Mouse (Mus musculus) heart, embryonic 13.5 days (tissue): ENCODE measurements around the gene Ssh3. TPM values are rescaled to one million over a fixed set of nuclear protein-coding genes. Genes with fewer than 3 reads are reported as not detected.

Source experiments
- ATAC-seq: fragments of 200-750 bp; cut with Nextera tagmentation; 2 replicates; pipeline ENCODE4 v1.8.0; 2017; ENCODE audit warnings: moderate TSS enrichment; ENCODE audit not compliant: insufficient number of reproducible peaks, low FRiP score, low TSS enrichment; ENCODE audit errors: extremely low read depth
- H3K27ac ChIP-seq: fragments of 300-500 bp; sonication (generic); replicated peaks from 2 replicates; pipeline ENCODE4 v1.5.1; 2015; ENCODE audit warnings: moderate library complexity, mild to moderate bottlenecking, inconsistent platforms
- H3K27me3 ChIP-seq: fragments of 300-500 bp; sonication (generic); replicated peaks from 2 replicates; pipeline ENCODE4 v1.6.1; 2015; ENCODE audit warnings: mild to moderate bottlenecking, inconsistent platforms
- H3K36me3 ChIP-seq: fragments of 300-500 bp; sonication (generic); 2 replicates; pipeline ENCODE4 v1.6.1; 2015; ENCODE audit warnings: mild to moderate bottlenecking, inconsistent platforms
- H3K4me1 ChIP-seq: fragments of 300-500 bp; sonication (generic); 2 replicates; pipeline ENCODE4 v1.6.1; 2015; ENCODE audit warnings: inconsistent platforms
- H3K4me2 ChIP-seq: fragments of 300-500 bp; sonication (generic); 2 replicates; pipeline ENCODE4 v1.6.1; 2015; ENCODE audit warnings: inconsistent platforms, mild to moderate bottlenecking, moderate library complexity
- H3K4me3 ChIP-seq: fragments of 300-500 bp; sonication (generic); 2 replicates; pipeline ENCODE4 v1.5.1; 2015; ENCODE audit warnings: moderate library complexity, mild to moderate bottlenecking, inconsistent platforms
- H3K9ac ChIP-seq: fragments of 300-500 bp; sonication (generic); 2 replicates; pipeline ENCODE4 v1.6.1; 2015; ENCODE audit warnings: inconsistent platforms, mild to moderate bottlenecking, moderate library complexity
- H3K9me3 ChIP-seq: fragments of 300-500 bp; sonication (generic); 2 replicates; pipeline ENCODE4 v1.6.1; 2016; ENCODE audit warnings: inconsistent platforms
- WGBS: fragments of 180-500 bp; shearing (Covaris S2); methylation state at CpG from one replicate; pipeline ENCODE4 v1.1.7; 2015; ENCODE audit warnings: mixed read lengths; 5-methylcytosine and 5-hydroxymethylcytosine counted together
- polyA plus RNA-seq: library from polyadenylated mRNA; unstranded; fragments of >200 nt; fragmentation: Nextera tagmentation; extraction: Ambion mirVana; gene quantifications from 2 replicates; pipeline ENCODE4 v1.2.1, GENCODE M21; 2015

Gene Ssh3
- polyA plus RNA-seq, 1 experiment from 2014 or later = 5.0 TPM

GRCm38 (mm10) chr19:4294381-4295097 lies 25.6 kb upstream of the Ssh3 start:
- 58% methylated on average over 14 of the region's 14 CpGs for WGBS
- no peak overlapping the region for H3K9ac ChIP-seq
- H3K4me3 ChIP-seq = no peak overlapping the region
- H3K9me3 ChIP-seq = no peaks in the 10 kb centered on the region
- H3K4me1 ChIP-seq = peaks cover 21% of the 10 kb centered on the region; the same call in 1 of the 2 replicates
- peak overlapping the region; percentile 58 for H3K27ac ChIP-seq
- H3K27me3 ChIP-seq = no peaks in the 10 kb centered on the region
- no peak for ATAC-seq
- H3K4me2 ChIP-seq = peak overlapping the region; percentile 7; the same call in 1 of the 2 replicates
- H3K36me3 ChIP-seq = peaks cover 55% of the 10 kb centered on the region

- ATAC-seq = no peak
- no peak overlapping the region for H3K9ac ChIP-seq
Observed at GRCm38 (mm10) chr19:4291161-4291560, 22.2 kb upstream of the Ssh3 start.

GRCm38 (mm10) chr19:4290749-4291148 lies 21.8 kb upstream of the Ssh3 start:
- WGBS = 69% methylated on average over 15 of the region's 15 CpGs
- Histone ChIP-seq H3K36me3 (peaks cover 78% of the 10 kb centered on the region), H3K4me3 (no peak overlapping the region), H3K9me3 (no peaks in the 10 kb centered on the region), H3K4me2 (no peak overlapping the region), H3K9ac (no peak overlapping the region), H3K27ac (no peak overlapping the region), H3K4me1 (peaks cover 4% of the 10 kb centered on the region; the same call in 1 of the 2 replicates), H3K27me3 (no peaks in the 10 kb centered on the region)
- ATAC-seq = no peak

More at GRCm38 (mm10) chr19:4291161-4291560, 22.2 kb upstream of the Ssh3 start:
- Histone ChIP-seq H3K4me1 (peaks cover 4% of the 10 kb centered on the region; the same call in 1 of the 2 replicates), H3K9me3 (no peaks in the 10 kb centered on the region), H3K27me3 (no peaks in the 10 kb centered on the region), H3K36me3 (peaks cover 75% of the 10 kb centered on the region), H3K27ac (no peak overlapping the region), H3K4me3 (no peak overlapping the region), H3K4me2 (no peak overlapping the region)
- WGBS = 89% methylated on average over 11 of the region's 11 CpGs

- peak overlapping the region; percentile 71 for H3K4me2 ChIP-seq
- H3K4me1 ChIP-seq = peaks cover 13% of the 10 kb centered on the region; the same call in 1 of the 2 replicates
- ATAC-seq = no peak
- H3K9ac ChIP-seq = peak overlapping the region; percentile 74
- H3K36me3 ChIP-seq = peaks cover 38% of the 10 kb centered on the region
- WGBS = 49% methylated on average over 7 of the region's 7 CpGs
- H3K27ac ChIP-seq = no peak overlapping the region
- H3K4me3 ChIP-seq = peak overlapping the region; percentile 54
- H3K9me3 ChIP-seq = no peaks in the 10 kb centered on the region
- peaks cover 16% of the 10 kb centered on the region for H3K27me3 ChIP-seq
Observed at GRCm38 (mm10) chr19:4283653-4284052, 14.7 kb upstream of the Ssh3 start.

- Histone ChIP-seq H3K27me3 (peaks cover 16% of the 10 kb centered on the region), H3K27ac (no peak within 1 kb of the TSS), H3K4me2 (peak within 1 kb of the TSS; percentile 71), H3K9ac (peak within 1 kb of the TSS; percentile 74), H3K36me3 (peaks cover 32% of the 10 kb centered on the region), H3K9me3 (no peaks in the 10 kb centered on the region), H3K4me3 (peak within 1 kb of the TSS; percentile 54), H3K4me1 (peaks cover 13% of the 10 kb centered on the region; the same call in 1 of the 2 replicates)
- ATAC-seq = peak; percentile 86
- WGBS = under 1% methylated on average over 49 of the region's 50 CpGs
Observed at GRCm38 (mm10) chr19:4282898-4283553, 14.0 kb upstream of the Ssh3 start, which contains the start of gene Ankrd13d. TSS of gene Ankrd13d (minus strand) at chr19:4283137.

- Histone ChIP-seq H3K4me2 (no peak overlapping the region), H3K4me3 (no peak overlapping the region), H3K9ac (no peak overlapping the region), H3K27ac (no peak overlapping the region), H3K36me3 (peaks cover 6% of the 10 kb centered on the region), H3K9me3 (peaks cover 5% of the 10 kb centered on the region; the same call in 1 of the 2 replicates), H3K27me3 (peaks cover 16% of the 10 kb centered on the region), H3K4me1 (peaks cover 13% of the 10 kb centered on the region; the same call in 1 of the 2 replicates)
- WGBS = 85% methylated on average over 9 of the region's 9 CpGs
- ATAC-seq = no peak
Observed at GRCm38 (mm10) chr19:4280425-4280824, 11.4 kb upstream of the Ssh3 start.

- Histone ChIP-seq H3K9me3 (peaks cover 5% of the 10 kb centered on the region; the same call in 1 of the 2 replicates), H3K9ac (no peak overlapping the region), H3K4me3 (no peak overlapping the region), H3K4me2 (no peak overlapping the region), H3K36me3 (0 out of 2 replicates have a peak, but pooled peaks cover 3% of the 10 kb centered on the region), H3K4me1 (peaks cover 13% of the 10 kb centered on the region; the same call in 1 of the 2 replicates), H3K27ac (no peak overlapping the region), H3K27me3 (peaks cover 16% of the 10 kb centered on the region)
- ATAC-seq = no peak
- WGBS = 93% methylated on average over 1 of the region's 1 CpGs
Observed at GRCm38 (mm10) chr19:4279487-4279886, 10.5 kb upstream of the Ssh3 start.

- Histone ChIP-seq H3K9me3 (peaks cover 4% of the 10 kb centered on the region; the same call in 1 of the 2 replicates), H3K4me3 (no peak overlapping the region), H3K27me3 (peaks cover 49% of the 10 kb centered on the region), H3K9ac (no peak overlapping the region), H3K4me1 (peaks cover 15% of the 10 kb centered on the region), H3K4me2 (no peak overlapping the region), H3K27ac (no peak overlapping the region), H3K36me3 (no peaks in the 10 kb centered on the region)
- ATAC-seq = no peak
- 90% methylated on average over 11 of the region's 11 CpGs for WGBS
Observed at GRCm38 (mm10) chr19:4270972-4271371, 2.0 kb upstream of the Ssh3 start.

- H3K9me3 ChIP-seq = no peaks in the 10 kb centered on the region
- H3K9ac ChIP-seq = no peak overlapping the region
- H3K27ac ChIP-seq = no peak overlapping the region
- no peak for ATAC-seq
- H3K27me3 ChIP-seq = peaks cover 51% of the 10 kb centered on the region
- no peaks in the 10 kb centered on the region for H3K36me3 ChIP-seq
- H3K4me2 ChIP-seq = no peak overlapping the region
- H3K4me3 ChIP-seq = no peak overlapping the region
- peaks cover 15% of the 10 kb centered on the region for H3K4me1 ChIP-seq
- WGBS = 56% methylated on average over 6 of the region's 6 CpGs
Observed at GRCm38 (mm10) chr19:4270187-4270586, 1.2 kb upstream of the Ssh3 start.

GRCm38 (mm10) chr19:4265956-4266355 lies 3.0 kb downstream of the Ssh3 start:
- 55% methylated on average over 4 of the region's 4 CpGs for WGBS
- no peak for ATAC-seq
- Histone ChIP-seq H3K4me2 (no peak overlapping the region), H3K36me3 (no peaks in the 10 kb centered on the region), H3K9me3 (no peaks in the 10 kb centered on the region), H3K9ac (no peak overlapping the region), H3K4me1 (peaks cover 15% of the 10 kb centered on the region), H3K27ac (no peak overlapping the region), H3K4me3 (no peak overlapping the region), H3K27me3 (peaks cover 67% of the 10 kb centered on the region)

- no peaks in the 10 kb centered on the region for H3K36me3 ChIP-seq
- ATAC-seq = no peak
- peaks cover 51% of the 10 kb centered on the region for H3K27me3 ChIP-seq
- H3K9ac ChIP-seq = no peak overlapping the region
- 89% methylated on average over 6 of the region's 6 CpGs for WGBS
- no peak overlapping the region for H3K4me2 ChIP-seq
- no peaks in the 10 kb centered on the region for H3K9me3 ChIP-seq
- no peak overlapping the region for H3K27ac ChIP-seq
- H3K4me3 ChIP-seq = no peak overlapping the region
- peaks cover 13% of the 10 kb centered on the region for H3K4me1 ChIP-seq
Observed at GRCm38 (mm10) chr19:4264171-4264780, 4.7 kb downstream of the Ssh3 start.
